Mouse (Mus musculus) right cerebral cortex, postnatal 36 days (tissue): Measurements from ENCODE around the gene Ldha.

Source experiments
- DNase-seq, 2 experiments: peaks; one replicate each; pipeline ENCODE4 v3.0.0; 2022; ENCODE audit warnings: low spot score in 2 of 2, mixed read lengths in 1 of 2

Gene Ldha

DNA sequence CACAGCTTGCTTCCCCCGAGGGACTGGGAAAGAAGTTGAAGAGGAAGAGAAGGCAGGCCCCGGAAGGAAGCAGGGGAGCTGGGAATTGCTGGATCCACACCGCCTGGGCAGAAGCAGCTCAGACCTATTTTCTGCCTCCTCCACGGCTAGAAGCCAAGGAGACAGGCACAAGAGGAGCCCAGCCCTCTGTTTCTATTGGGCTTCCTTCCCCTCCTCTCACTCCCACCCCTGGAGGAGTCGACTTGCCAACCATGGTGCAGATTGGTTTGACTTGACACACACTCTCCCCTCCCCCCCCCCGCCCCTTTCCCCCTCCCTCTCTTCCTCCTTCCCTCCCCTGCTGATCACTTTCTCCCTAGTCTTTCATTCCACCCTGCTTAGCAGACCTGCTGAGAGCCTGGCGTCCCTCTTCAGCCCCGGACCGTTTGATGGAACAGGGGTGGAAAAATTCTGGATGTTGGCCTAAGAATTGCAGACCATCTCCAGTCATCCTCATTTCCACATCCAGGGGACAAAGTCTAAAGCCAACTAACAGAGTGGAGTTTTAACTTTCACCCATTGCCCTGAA, 3.1 kb upstream of the Ldha start:
- peak in 1 of 2 experiments; percentile 36 for DNase-seq

DNA sequence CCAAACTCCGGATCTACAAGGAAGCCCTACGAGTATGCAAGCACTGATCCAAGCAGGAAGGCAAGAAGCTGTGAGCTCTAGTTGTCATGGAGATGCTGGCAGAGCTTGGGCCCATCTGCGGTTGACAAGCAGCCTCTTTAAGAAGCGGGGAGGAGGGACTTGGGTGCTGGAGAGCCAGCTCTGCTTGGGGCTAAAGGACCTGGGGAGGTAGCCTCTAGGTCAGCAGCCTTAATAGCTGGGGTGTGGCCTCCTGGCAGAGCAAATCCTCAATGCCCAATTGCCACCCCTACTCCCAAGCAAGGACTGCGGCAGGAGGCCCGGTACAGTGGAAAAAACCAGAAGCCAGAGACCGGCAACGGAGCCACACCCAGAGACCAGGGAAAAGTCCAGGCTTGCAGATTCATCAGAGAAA, 2.4 kb upstream of the Ldha start:
- DNase-seq: peak; percentile 80 to 90

GRCm38 (mm10) chr7:46839446-46839845, 1.8 kb upstream of the Ldha start:
- no peak for DNase-seq

DNA sequence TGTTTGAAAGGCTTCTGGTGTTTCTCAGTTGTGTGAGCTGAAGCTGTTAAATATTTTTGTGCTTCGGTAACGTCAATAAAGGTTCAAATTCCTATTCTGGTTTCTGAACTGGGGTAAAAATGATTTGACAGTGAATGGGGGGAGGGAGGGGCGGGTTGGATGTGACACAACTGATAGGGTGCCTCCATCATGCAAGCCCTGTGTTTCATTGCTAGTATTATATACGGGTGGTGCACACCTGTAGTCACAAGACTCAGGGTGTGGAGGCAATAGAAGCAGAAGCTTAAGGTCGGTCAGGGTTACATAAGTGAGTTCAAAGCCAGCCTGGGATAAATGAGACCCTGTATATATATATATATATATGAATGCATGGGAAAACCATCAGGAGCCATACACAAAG, 1.4 kb upstream of the Ldha start:
- no peak for DNase-seq

- DNase-seq: no peak
These were observed 949 bp upstream of the Ldha start for GRCm38 (mm10) chr7:46840326-46840725.

DNA sequence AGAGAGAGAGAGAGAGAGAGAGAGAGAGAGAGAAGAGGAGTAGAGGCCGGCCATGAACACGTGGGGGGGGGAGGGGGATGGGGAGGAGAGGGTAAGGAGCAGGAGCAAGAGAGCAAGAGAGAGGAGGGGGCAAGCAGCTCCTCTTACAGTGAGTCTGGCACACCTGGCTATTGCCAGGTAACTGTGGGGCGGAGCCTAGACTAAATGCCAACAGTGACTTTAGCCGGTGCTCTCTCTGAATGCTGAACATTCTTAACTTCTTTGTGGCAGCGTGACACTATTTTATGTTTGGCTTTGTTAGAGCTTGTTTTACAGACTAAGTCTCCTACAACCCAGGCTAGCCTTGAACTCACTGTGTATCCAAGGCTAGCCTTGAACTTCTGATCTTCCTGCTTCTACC, 1.0 kb downstream of the Ldha start:
- no peak for DNase-seq

GRCm38 (mm10) chr7:46843576-46843975, 2.3 kb downstream of the Ldha start:
- no peak for DNase-seq

GRCm38 (mm10) chr7:46845211-46845977, 4.1 kb downstream of the Ldha start:
- peak; percentile 89 to 90 for DNase-seq

DNA sequence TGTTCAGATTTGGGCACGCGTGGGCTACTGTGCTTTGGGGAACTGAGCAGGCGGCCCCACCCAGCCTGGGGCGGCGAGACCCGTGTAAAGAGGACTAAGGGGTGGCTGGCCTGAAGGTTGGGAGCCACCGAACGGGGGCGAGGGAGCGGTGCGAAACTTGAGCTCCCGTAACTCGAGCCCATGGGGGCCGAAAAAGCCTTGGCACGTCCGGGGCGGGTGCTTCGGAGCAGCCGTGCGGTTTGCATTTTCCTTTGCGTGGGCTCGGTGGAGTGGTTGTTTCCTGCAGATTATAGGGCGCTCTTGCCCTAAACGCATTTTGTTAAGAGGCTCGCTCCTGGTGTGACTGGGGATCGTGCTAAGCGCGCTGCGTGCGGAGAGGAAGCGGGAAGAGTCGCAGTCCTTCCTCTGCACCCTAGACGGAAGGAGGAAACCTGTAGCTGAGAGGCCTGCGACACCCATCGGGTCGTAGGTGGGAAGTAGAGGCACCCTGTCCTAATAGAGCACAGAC, 4.8 kb downstream of the Ldha start:
- DNase-seq: peak in 1 of 2 experiments; percentile 33

DNA sequence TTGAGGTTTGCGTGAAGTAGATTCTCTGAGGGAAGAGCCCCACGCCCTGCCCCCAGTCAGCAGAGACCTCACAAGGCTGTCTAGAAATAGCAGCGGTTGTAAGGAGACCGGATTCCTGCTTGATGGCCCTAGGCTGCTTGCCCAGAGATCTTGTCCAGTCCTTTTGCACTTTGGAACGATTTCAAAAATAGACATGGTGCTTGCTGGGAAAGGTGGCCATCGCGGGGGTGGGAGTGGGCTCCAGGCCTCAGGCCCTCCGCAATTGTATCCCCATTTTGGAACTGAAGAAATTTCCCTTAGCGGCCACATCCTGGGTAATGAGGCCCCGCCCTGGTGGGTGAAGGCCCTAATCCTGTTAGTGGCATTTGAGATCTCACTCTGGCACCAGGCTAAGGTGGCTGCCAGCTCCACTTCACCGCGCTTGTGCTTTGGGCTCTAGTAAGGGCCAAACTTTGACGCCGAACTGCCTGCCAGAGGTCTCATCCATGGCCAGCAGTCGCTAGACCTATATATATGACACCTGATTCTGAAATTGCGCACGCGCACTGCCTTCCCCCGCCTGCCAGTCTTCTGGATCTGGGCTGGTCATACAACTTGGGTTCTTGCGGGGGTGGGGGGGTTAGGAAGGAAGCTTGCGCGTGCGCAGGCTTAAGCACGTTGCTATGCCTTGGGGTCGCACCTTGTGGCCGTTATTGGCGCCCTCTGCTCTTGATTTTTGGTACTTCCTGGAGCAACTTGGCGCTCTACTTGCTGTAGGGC, 5.4 kb downstream of the Ldha start:
- peak; percentile 54 for DNase-seq

DNA sequence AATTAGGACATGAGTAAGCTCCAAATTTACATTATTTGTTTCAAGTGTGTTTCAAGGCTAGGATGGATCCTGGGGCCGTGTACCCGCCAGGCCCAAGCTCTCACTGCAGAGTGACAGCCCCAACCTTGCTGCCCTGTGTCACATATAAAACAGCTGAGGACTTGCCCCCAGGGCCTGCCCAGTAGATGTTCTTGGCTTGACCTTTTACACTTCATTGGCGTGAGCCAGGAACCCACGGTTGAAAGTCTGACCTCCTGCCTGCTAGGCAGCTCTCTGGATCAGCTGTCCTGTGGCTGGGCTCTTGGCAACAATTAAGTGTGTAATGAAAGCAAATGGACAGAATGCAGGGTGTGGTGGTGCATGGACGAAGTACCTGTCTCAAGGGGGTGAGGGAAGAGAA, 8.0 kb downstream of the Ldha start:
- no peak for DNase-seq

DNA sequence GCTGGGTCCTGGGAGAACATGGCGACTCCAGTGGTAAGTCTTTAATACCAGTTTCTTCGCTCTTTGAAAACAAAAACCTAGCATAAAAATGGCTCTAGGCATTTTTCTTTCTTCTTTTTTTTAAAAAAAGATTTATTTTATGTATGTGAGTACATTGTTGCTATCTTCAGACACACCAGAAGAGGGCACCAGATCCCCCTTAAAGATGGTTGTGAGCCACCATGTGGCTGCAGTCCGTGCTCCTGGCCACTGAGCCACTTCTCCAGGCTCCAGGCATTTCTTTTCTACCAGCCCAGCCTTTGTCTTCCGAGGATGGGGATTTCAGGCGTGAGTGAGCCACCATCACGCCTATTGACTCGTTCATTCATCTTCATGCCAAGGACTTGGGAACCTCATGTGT, 9.8 kb downstream of the Ldha start:
- no peak for DNase-seq

GRCm38 (mm10) chr7:46852666-46853065, 11.4 kb downstream of the Ldha start:
- DNase-seq: no peak

- no peak for DNase-seq
These were observed 12.1 kb downstream of the Ldha start for GRCm38 (mm10) chr7:46853365-46853764.

GRCm38 (mm10) chr7:46855866-46856560, 14.7 kb downstream of the Ldha start:
- no peak for DNase-seq

GRCm38 (mm10) chr7:46857436-46857835, 16.2 kb downstream of the Ldha start:
- no peak for DNase-seq

GRCm38 (mm10) chr7:46859031-46859430, 17.8 kb downstream of the Ldha start:
- no peak for DNase-seq

DNA sequence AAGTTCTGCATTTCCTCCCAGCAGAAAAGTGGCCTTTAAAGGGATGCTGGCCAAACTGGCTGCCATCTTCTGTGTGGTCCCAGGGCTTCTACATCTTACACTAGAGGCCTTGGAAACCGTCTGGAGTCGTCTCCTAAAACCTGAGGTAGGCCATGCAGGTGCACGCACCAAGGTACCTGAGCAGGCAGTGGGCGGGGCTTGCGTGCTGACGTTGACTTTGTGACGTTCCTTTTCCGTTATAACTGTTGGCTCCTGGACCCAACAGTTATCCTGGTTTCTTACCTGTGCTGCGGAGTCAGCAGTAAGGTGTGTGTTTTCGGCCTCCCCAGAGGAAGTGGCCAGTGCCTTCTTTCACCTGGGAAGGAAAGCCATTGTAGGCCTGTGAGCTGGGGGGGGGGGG, 19.7 kb downstream of the Ldha start, which contains the start of gene Ldhc:
Gene Ldhc, plus strand, starts transcription at position 208 of the 400 bp plus-strand sequence.
- DNase-seq: no peak

DNA sequence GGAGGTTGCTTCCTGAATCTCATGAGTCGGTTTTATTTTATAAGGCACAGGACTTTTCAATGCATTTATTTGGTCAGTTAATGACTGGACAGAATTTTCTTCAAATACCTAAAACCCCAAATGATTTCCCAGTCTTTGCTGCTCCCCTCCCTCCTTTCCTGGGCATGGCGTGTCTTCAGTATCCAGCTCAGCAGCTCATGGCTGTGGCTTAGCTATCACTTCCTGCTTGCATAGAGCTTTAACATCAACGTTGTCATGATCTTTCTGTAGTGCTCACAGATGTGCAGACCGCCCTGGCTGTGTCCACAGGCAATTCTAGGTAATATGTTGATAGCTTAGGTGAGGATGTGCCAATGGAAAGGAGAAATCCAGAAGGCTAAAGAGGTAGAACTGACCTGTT, 30.7 kb downstream of the Ldha start:
- DNase-seq: no peak

DNA sequence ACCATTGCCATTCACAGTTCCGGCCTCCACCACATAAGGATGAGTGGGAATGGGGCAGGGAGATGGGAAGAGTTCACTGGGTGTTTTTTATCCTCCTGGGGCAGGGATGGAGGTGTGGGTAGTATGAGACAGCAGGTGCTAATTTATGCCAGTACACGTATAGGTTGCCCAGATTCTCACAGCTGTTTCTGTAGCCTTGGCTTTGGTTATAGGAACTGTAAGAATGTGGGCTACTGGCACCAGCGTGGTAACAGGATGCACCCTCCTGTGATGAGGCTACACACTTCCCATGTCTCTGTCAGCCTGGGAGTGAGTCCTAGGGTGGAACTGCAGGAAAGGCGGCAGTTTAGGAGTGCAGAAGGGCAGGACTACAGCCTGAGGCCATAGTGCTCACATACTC, 35.6 kb downstream of the Ldha start:
- peak; percentile 8 to 24 for DNase-seq

- DNase-seq: no peak
These were observed 36.0 kb downstream of the Ldha start for GRCm38 (mm10) chr7:46877255-46877654.

DNA sequence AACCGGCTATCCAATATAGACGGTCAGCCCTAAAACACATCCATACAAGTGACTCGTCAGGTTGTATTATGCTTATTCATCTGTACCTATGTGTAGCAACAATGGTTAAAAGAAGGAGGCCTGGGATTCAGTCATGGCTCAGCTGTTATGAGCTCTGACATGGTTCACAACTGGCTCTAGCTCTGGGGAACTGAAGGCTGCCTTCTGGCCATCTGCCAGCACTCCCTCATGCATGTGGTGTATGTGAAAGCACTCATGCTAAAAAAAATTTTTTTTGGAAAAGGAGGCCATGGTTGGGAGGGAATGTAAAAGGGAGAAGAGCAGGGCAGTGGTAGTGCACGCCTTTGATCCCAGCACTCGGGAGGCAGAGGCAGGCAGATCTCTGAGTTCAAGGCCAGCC, 38.6 kb downstream of the Ldha start:
- no peak for DNase-seq
